Mouse (Mus musculus) gastrocnemius, adult 8-10 months (tissue): ENCODE measurements at regions not wholly inside any gene's neighbourhood (a gene's known extent, or its start where the extent isn't known, plus 50 kb on each side); places are given as distances from the start of the nearest gene placed in this dataset.

Experiments used
- DNase-seq, 2 experiments: peaks; one replicate each; pipeline ENCODE4 v3.0.0; 2022; ENCODE audit warnings: low spot score in 2 of 2

- DNase-seq = no peak
Observed at GRCm38 (mm10) chrX:11486588-11486987, 159.0 kb downstream of the H2al1j start.

GRCm38 (mm10) chrX:11487876-11488275 is 160.3 kb downstream of the H2al1j start:
- no peak for DNase-seq

GRCm38 (mm10) chrX:11490146-11490693 is 162.6 kb downstream of the H2al1j start:
- no peak for DNase-seq

- no peak for DNase-seq
Observed at GRCm38 (mm10) chrX:11491235-11491634, 163.6 kb downstream of the H2al1j start.

- DNase-seq = no peak
Observed at GRCm38 (mm10) chrX:11491676-11492391, 164.2 kb downstream of the H2al1j start.

- DNase-seq = no peak
Observed at GRCm38 (mm10) chrX:11493526-11494245, 166.1 kb downstream of the H2al1j start.

- DNase-seq = no peak
Observed at GRCm38 (mm10) chrX:11494246-11494630, 166.6 kb downstream of the H2al1j start.

- peak; percentile 12 to 25 for DNase-seq
Observed at GRCm38 (mm10) chrX:11512439-11512838, 184.8 kb downstream of the H2al1j start.

- DNase-seq = no peak
Observed at GRCm38 (mm10) chrX:11512928-11513327, 185.3 kb downstream of the H2al1j start.

GRCm38 (mm10) chrX:11523791-11524190 is 196.2 kb downstream of the H2al1j start:
- no peak for DNase-seq

- no peak for DNase-seq
Observed at GRCm38 (mm10) chrX:11525326-11525725, 197.7 kb downstream of the H2al1j start.

GRCm38 (mm10) chrX:11528589-11528988 is 201.0 kb downstream of the H2al1j start:
- DNase-seq = no peak

GRCm38 (mm10) chrX:11529221-11529620 is 201.6 kb downstream of the H2al1j start:
- DNase-seq = no peak

GRCm38 (mm10) chrX:11532817-11533216 is 205.2 kb downstream of the H2al1j start:
- DNase-seq = no peak

- no peak for DNase-seq
Observed at GRCm38 (mm10) chrX:11533871-11534270, 206.2 kb downstream of the H2al1j start.

- DNase-seq = no peak
Observed at GRCm38 (mm10) chrX:11541011-11541410, 213.4 kb downstream of the H2al1j start.

- DNase-seq = no peak
Observed at GRCm38 (mm10) chrX:11550164-11550851, 222.7 kb downstream of the H2al1j start.

- DNase-seq = no peak
Observed at GRCm38 (mm10) chrX:11552177-11552576, 224.6 kb downstream of the H2al1j start.

- DNase-seq = no peak
Observed at GRCm38 (mm10) chrX:11555035-11555570, 227.5 kb downstream of the H2al1j start.

- DNase-seq = no peak
Observed at GRCm38 (mm10) chrX:11558260-11558659, 230.6 kb downstream of the H2al1j start.

- no peak for DNase-seq
Observed at GRCm38 (mm10) chrX:11560550-11561276, 233.1 kb downstream of the H2al1j start.
